Mouse (Mus musculus) layer of hippocampus, postnatal 10 days (tissue): ENCODE results near the gene Fbxw11. TPM values are rescaled to one million over a fixed set of nuclear protein-coding genes. Genes with fewer than 3 reads are reported as not detected.
"Not testable (repeated sequence)": the region's sequence is repeated elsewhere in the genome, so short reads cannot be mapped to it uniquely, and the experiment has no call there.

ENCODE experiments used
- DNase-seq, 2 experiments: peaks; one replicate each; pipeline ENCODE4 v3.0.0; 2021; ENCODE audit warnings: low spot score in 2 of 2
- total RNA-seq, 2 experiments: library from RNA; stranded (reverse); gene quantifications; 2 replicates each; pipeline ENCODE4 v1.2.3; 2021

Gene Fbxw11
- total RNA-seq, 2 experiments from 2014 or later = 119 to 132 TPM

GRCm38 (mm10) chr11:32666983-32667382 lies 24.5 kb downstream of the Fbxw11 start:
- no peak for DNase-seq

GRCm38 (mm10) chr11:32671480-32671879 lies 29.0 kb downstream of the Fbxw11 start:
- no peak for DNase-seq

- no peak for DNase-seq
These were observed 34.3 kb downstream of the Fbxw11 start for GRCm38 (mm10) chr11:32676777-32677176.

GRCm38 (mm10) chr11:32677811-32678210 lies 35.3 kb downstream of the Fbxw11 start:
- no peak for DNase-seq

- not testable (repeated sequence) for DNase-seq
These were observed 36.6 kb downstream of the Fbxw11 start for GRCm38 (mm10) chr11:32679091-32679490.

- DNase-seq = no peak
These were observed 37.5 kb downstream of the Fbxw11 start for GRCm38 (mm10) chr11:32680014-32680413.

GRCm38 (mm10) chr11:32681192-32681795 lies 38.8 kb downstream of the Fbxw11 start:
- DNase-seq = no peak

- DNase-seq = no peak
These were observed 40.0 kb downstream of the Fbxw11 start for GRCm38 (mm10) chr11:32682335-32683102.

- DNase-seq = no peak
These were observed 42.2 kb downstream of the Fbxw11 start for GRCm38 (mm10) chr11:32684690-32685254.

- DNase-seq = no peak
These were observed 45.8 kb downstream of the Fbxw11 start for GRCm38 (mm10) chr11:32688245-32688855.

GRCm38 (mm10) chr11:32689510-32689909 lies 47.0 kb downstream of the Fbxw11 start:
- DNase-seq = no peak

GRCm38 (mm10) chr11:32692834-32693233 lies 50.3 kb downstream of the Fbxw11 start:
- DNase-seq = no peak

- no peak for DNase-seq
These were observed 51.1 kb downstream of the Fbxw11 start for GRCm38 (mm10) chr11:32693431-32694141.

GRCm38 (mm10) chr11:32694322-32695003 lies 51.9 kb downstream of the Fbxw11 start:
- DNase-seq = not testable (repeated sequence)

- no peak for DNase-seq
These were observed 54.0 kb downstream of the Fbxw11 start for GRCm38 (mm10) chr11:32696446-32697090.

- DNase-seq = no peak
These were observed 55.2 kb downstream of the Fbxw11 start for GRCm38 (mm10) chr11:32697695-32698094.

GRCm38 (mm10) chr11:32699913-32700493 lies 57.5 kb downstream of the Fbxw11 start:
- DNase-seq = no peak

GRCm38 (mm10) chr11:32701566-32701965 lies 59.0 kb downstream of the Fbxw11 start:
- no peak for DNase-seq

- no peak for DNase-seq
These were observed 61.8 kb downstream of the Fbxw11 start for GRCm38 (mm10) chr11:32704241-32704890.
